In the genomic region with DNA sequence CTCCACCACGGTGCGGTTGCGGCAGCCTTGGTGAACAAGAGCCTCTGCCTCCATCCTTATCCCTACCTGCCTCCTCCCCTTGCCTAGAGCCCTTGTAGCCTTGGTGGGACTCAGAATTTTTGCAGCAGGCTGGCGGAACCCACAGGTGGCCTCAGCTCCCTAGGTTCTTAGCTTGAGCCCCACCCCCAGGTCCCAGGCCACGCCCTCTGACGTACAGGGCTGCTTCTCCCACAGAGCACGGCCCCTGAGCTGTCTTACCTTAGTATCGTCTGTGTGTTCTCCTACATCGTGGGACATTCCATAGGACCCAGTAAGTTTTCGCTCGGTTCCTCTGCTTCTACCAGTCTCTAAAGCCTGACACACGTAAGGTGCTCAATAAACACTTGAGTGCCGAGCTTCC, we compare ENCODE assay signal across 10 mouse cellular contexts. TPM values are rescaled to one million over a fixed set of nuclear protein-coding genes. Genes with fewer than 3 reads are reported as not detected.
DNase-seq lines count a peak whose midpoint lies in the region; ATAC-seq and TF ChIP-seq lines count a peak whose summit lies in the region.
"Had no signal": no experiment of that assay in that cellular context is flagged by ENCODE, and none has a peak within 500 bp of the region (broad histone marks: within the 10 kb centered on the region; RNA-seq: fewer than 3 reads in every experiment).

No protein-coding gene starts in this region.

- no peaks in the 10 kb centered on the region for H3K27me3 ChIP-seq in embryonic facial prominence, embryonic 13.5 days
- peaks cover 5% of the 10 kb centered on the region; the same call in 1 of the 2 replicates for H3K27me3 ChIP-seq in liver, embryonic 12.5 days (replicated peaks)
- H3K27me3 ChIP-seq in midbrain, embryonic 15.5 days (replicated peaks), result no peaks in the 10 kb centered on the region

- TF ChIP-seq POLR2A in lung, adult 2 months (IDR thresholded peaks at IDR 0.05; ENCODE audit: borderline replicate concordance, extremely low read depth, low read depth, low read length), result no peak

- ATAC-seq in embryonic facial prominence, embryonic 13.5 days (ENCODE audit: insufficient number of reproducible peaks, insufficient read depth, low FRiP score, low TSS enrichment, low read depth), result 0 out of 2 replicates have a peak, but pooled peaks have one; percentile 32
- ATAC-seq in liver, embryonic 12.5 days, result peak; percentile 70
- no peak for ATAC-seq in midbrain, embryonic 15.5 days (replicated peaks)

- H3K9ac ChIP-seq in embryonic facial prominence, embryonic 13.5 days, result no peak overlapping the region
- no peak overlapping the region for H3K9ac ChIP-seq in liver, embryonic 12.5 days
- H3K9ac ChIP-seq in midbrain, embryonic 15.5 days, result no peak overlapping the region

- H3K4me2 ChIP-seq in embryonic facial prominence, embryonic 13.5 days, result peak overlapping the region; percentile 35; the same call in 1 of the 2 replicates
- H3K4me2 ChIP-seq in liver, embryonic 12.5 days, result peak overlapping the region; percentile 39
- H3K4me2 ChIP-seq in midbrain, embryonic 15.5 days, result no peak overlapping the region

- DNase-seq in lung, adult 2 months, result peak; percentile 21
- no peak for DNase-seq in lung, postnatal 4 days
- DNase-seq in testis, postnatal 10 days (ENCODE audit: low spot score), result peak; percentile 54
- DNase-seq in cerebellum, adult 9-10 months, result no peak
- DNase-seq: heart, postnatal 4 days; kidney, postnatal 14 days had no signal

- TF ChIP-seq CTCF in lung, adult 2 months (IDR thresholded peaks at IDR 0.05; ENCODE audit: insufficient read depth, low read length), result no peak

- 34% methylated on average over 13 of the region's 13 CpGs for WGBS in lung, adult 2 months
- 37% methylated on average over 13 of the region's 13 CpGs for WGBS in embryonic facial prominence, embryonic 13.5 days
- 44% methylated on average over 13 of the region's 13 CpGs for WGBS in liver, embryonic 12.5 days (ENCODE audit: insufficient replicate concordance)
- 28% methylated on average over 13 of the region's 13 CpGs for WGBS in midbrain, embryonic 15.5 days

- H3K9me3 ChIP-seq in embryonic facial prominence, embryonic 13.5 days, result 0 out of 2 replicates have a peak, but pooled peaks cover 4% of the 10 kb centered on the region
- peaks cover 14% of the 10 kb centered on the region; the same call in 1 of the 2 replicates for H3K9me3 ChIP-seq in liver, embryonic 12.5 days (replicated peaks)
- H3K9me3 ChIP-seq in midbrain, embryonic 15.5 days, result no peaks in the 10 kb centered on the region

- no peak overlapping the region for H3K27ac ChIP-seq in embryonic facial prominence, embryonic 13.5 days
- H3K27ac ChIP-seq in liver, embryonic 12.5 days, result no peak overlapping the region
- H3K27ac ChIP-seq in midbrain, embryonic 15.5 days, result no peak overlapping the region

- H3K36me3 ChIP-seq in embryonic facial prominence, embryonic 13.5 days, result no peaks in the 10 kb centered on the region
- H3K36me3 ChIP-seq in liver, embryonic 12.5 days, result no peaks in the 10 kb centered on the region
- no peaks in the 10 kb centered on the region for H3K36me3 ChIP-seq in midbrain, embryonic 15.5 days (replicated peaks)
- H3K36me3 ChIP-seq: G1E had no signal

- H3K4me3 ChIP-seq in lung, adult 2 months (replicated peaks; ENCODE audit: extremely low read depth, low read depth, low read length), result peak overlapping the region; percentile 2
- H3K4me3 ChIP-seq in embryonic facial prominence, embryonic 13.5 days, result no peak overlapping the region; the same call in 1 of the 2 replicates
- H3K4me3 ChIP-seq in liver, embryonic 12.5 days, result no peak overlapping the region
- H3K4me3 ChIP-seq in midbrain, embryonic 15.5 days, result no peak overlapping the region

- H3K4me1 ChIP-seq in lung, adult 2 months (ENCODE audit: control insufficient read depth, insufficient read depth, low read length), result no peaks in the 10 kb centered on the region
- no peaks in the 10 kb centered on the region; the same call in 1 of the 2 replicates for H3K4me1 ChIP-seq in embryonic facial prominence, embryonic 13.5 days
- H3K4me1 ChIP-seq in liver, embryonic 12.5 days, result peaks cover 5% of the 10 kb centered on the region
- no peaks in the 10 kb centered on the region for H3K4me1 ChIP-seq in midbrain, embryonic 15.5 days

RNA-seq across cellular contexts. Expression of gene Slc2a7, which starts 16.1 kb away (rescaled TPM):
- not detected in 2 replicates for polyA plus RNA-seq in lung, adult 2 months (2012; rRNA removed)
- not detected in 2 replicates for polyA plus RNA-seq in embryonic facial prominence, embryonic 13.5 days (2015; fragmentation: Nextera tagmentation; extraction: Ambion mirVana)
- polyA plus RNA-seq in liver, embryonic 12.5 days (2016; fragmentation: Nextera tagmentation; extraction: Ambion mirVana), result not detected in 2 replicates
- polyA plus RNA-seq in midbrain, embryonic 15.5 days (2015; fragmentation: Nextera tagmentation; extraction: Ambion mirVana), result not detected in 2 replicates
- polyA plus RNA-seq: G1E had no signal

RNA-seq across cellular contexts. Expression of gene Car6, which starts 36.3 kb away (rescaled TPM):
- 0.11 TPM in 1 of 2 replicates, not detected in the other for polyA plus RNA-seq in lung, adult 2 months (2012; rRNA removed)
- polyA plus RNA-seq in embryonic facial prominence, embryonic 13.5 days (2015; fragmentation: Nextera tagmentation; extraction: Ambion mirVana), result 0.23 TPM in 1 of 2 replicates, not detected in the other
- polyA plus RNA-seq in liver, embryonic 12.5 days (2016; fragmentation: Nextera tagmentation; extraction: Ambion mirVana), result not detected in 2 replicates
- polyA plus RNA-seq in midbrain, embryonic 15.5 days (2015; fragmentation: Nextera tagmentation; extraction: Ambion mirVana), result not detected in 2 replicates
- polyA plus RNA-seq: G1E had no signal

RNA-seq across cellular contexts. Expression of gene Slc2a5, which starts 45.8 kb away (rescaled TPM):
- polyA plus RNA-seq in lung, adult 2 months (2012; rRNA removed), result 0.66 and 4.5 TPM in 2 replicates
- polyA plus RNA-seq in embryonic facial prominence, embryonic 13.5 days (2015; fragmentation: Nextera tagmentation; extraction: Ambion mirVana), result 0.76 and 1.1 TPM in 2 replicates
- polyA plus RNA-seq in liver, embryonic 12.5 days (2016; fragmentation: Nextera tagmentation; extraction: Ambion mirVana), result 0.22 and 0.30 TPM in 2 replicates
- 1.6 and 2.9 TPM in 2 replicates for polyA plus RNA-seq in midbrain, embryonic 15.5 days (2015; fragmentation: Nextera tagmentation; extraction: Ambion mirVana)
- polyA plus RNA-seq: G1E had no signal

Comparison
In these comparisons a context has a peak if more than half of its experiments do, and no peak if none do; other contexts are left out.
1. DNase-seq: peak in lung, adult 2 months (single experiment) and testis, postnatal 10 days (single experiment); none in lung, postnatal 4 days (0 of 2) and cerebellum, adult 9-10 months (single experiment).